Mouse (Mus musculus) MEL (cell line): ENCODE data around the gene Fam13c.

Experiments used
- CTCF ChIP-seq, 3 experiments: IDR thresholded peaks in 2 of 3; conservative IDR thresholded peaks in 1 of 3; 2 replicates each; pipeline ENCODE4 v1.5.1; 2011 to 2012; ENCODE audit warnings: low read length in 3 of 3, low read depth in 2 of 3, mild to moderate bottlenecking in 2 of 3, improper control_type of control experiment in 1 of 3, inconsistent platforms in 1 of 3, mixed read lengths in 1 of 3, moderate library complexity in 1 of 3; ENCODE audit not compliant: control insufficient read depth in 1 of 3, insufficient read depth in 1 of 3, poor library complexity in 1 of 3, severe bottlenecking in 1 of 3
- EP300 ChIP-seq, 2 experiments: IDR thresholded peaks; 2 replicates each; pipeline ENCODE4 v1.6.1; 2011; ENCODE audit warnings: improper control_type of control experiment in 2 of 2, low read length in 2 of 2, low read depth in 1 of 2, mild to moderate bottlenecking in 1 of 2
- ETS1 ChIP-seq: IDR thresholded peaks from 2 replicates; pipeline ENCODE4 v1.6.1; 2012; ENCODE audit warnings: low read depth, mild to moderate bottlenecking, inconsistent platforms, low read length, improper control_type of control experiment, moderate library complexity
- GATA1 ChIP-seq: IDR thresholded peaks from 2 replicates; pipeline ENCODE4 v1.6.1; 2011; ENCODE audit warnings: low read depth, low read length, improper control_type of control experiment
- JUND ChIP-seq: IDR thresholded peaks from 2 replicates; pipeline ENCODE4 v1.6.1; 2011; ENCODE audit warnings: low read depth, mild to moderate bottlenecking, improper control_type of control experiment, low read length
- POLR2A ChIP-seq, 2 experiments: IDR thresholded peaks; 2 replicates each; pipeline ENCODE4 v1.6.1; 2011 to 2012; ENCODE audit warnings: low read length in 2 of 2, mild to moderate bottlenecking in 2 of 2, control low read depth in 1 of 2, improper control_type of control experiment in 1 of 2, low read depth in 1 of 2, moderate library complexity in 1 of 2; ENCODE audit not compliant: control insufficient read depth in 1 of 2, insufficient read depth in 1 of 2, poor library complexity in 1 of 2
- POLR2AphosphoS5 ChIP-seq: IDR thresholded peaks from 2 replicates; pipeline ENCODE4 v1.6.1; 2012; ENCODE audit warnings: low read depth, borderline replicate concordance, mild to moderate bottlenecking, inconsistent platforms, low read length, moderate library complexity, mixed read lengths
- TCF12 ChIP-seq: IDR thresholded peaks from 2 replicates; pipeline ENCODE4 v1.6.1; 2014; ENCODE audit warnings: low read depth, mild to moderate bottlenecking, inconsistent platforms, low read length, improper control_type of control experiment, moderate library complexity
- UBTF ChIP-seq: IDR thresholded peaks from 2 replicates; pipeline ENCODE4 v1.6.1; 2012; ENCODE audit warnings: low read depth, mild to moderate bottlenecking, inconsistent platforms, low read length, improper control_type of control experiment, moderate library complexity, borderline replicate concordance; ENCODE audit not compliant: insufficient read depth
- USF2 ChIP-seq, 2 experiments: IDR thresholded peaks; 2 replicates each; pipeline ENCODE4 v1.6.1; 2011 to 2012; ENCODE audit warnings: improper control_type of control experiment in 2 of 2, low read length in 2 of 2, borderline replicate concordance in 1 of 2, inconsistent platforms in 1 of 2, low read depth in 1 of 2, mild to moderate bottlenecking in 1 of 2; ENCODE audit not compliant: insufficient read depth in 1 of 2
- ZNF384 ChIP-seq: IDR thresholded peaks from 2 replicates; pipeline ENCODE4 v1.6.1; 2012; ENCODE audit warnings: low read depth, mild to moderate bottlenecking, inconsistent platforms, low read length, improper control_type of control experiment

DNA sequence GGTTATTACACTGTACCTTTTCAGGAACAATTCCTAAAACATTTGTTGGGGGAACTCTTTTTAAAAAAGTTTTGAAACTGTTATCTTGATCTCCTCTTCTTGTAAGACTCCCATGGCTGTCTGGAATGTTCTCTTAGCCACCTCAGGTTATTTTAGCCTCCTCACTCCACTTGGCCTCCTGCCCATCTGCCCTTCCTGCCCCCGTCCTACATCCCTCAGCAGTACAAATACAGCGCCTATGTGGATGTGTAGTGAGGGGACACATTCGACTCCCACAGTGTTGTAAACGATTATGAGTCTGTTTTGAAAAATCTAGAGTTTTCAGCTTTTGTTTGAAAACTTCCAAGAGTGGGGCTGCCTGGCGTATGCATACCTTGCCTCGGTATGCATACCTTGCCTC is 43.5 kb downstream of the Fam13c start:
- TF ChIP-seq TCF12 (no peak), UBTF (no peak), POLR2AphosphoS5 (no peak), USF2 (IDR thresholded peaks at IDR 0.05; ENCODE audit: borderline replicate concordance in 1 of 2, insufficient read depth in 1 of 2, low read depth in 1 of 2, low read length in 2 of 2) (no peak), EP300 (IDR thresholded peaks at IDR 0.05; ENCODE audit: low read depth in 1 of 2, low read length in 2 of 2) (no peak), CTCF (IDR thresholded peaks at IDR 0.05 in 2 of 3, conservative IDR thresholded peaks at IDR 0.05 in 1 of 3; ENCODE audit: control insufficient read depth in 1 of 3, insufficient read depth in 1 of 3, low read depth in 2 of 3, low read length in 3 of 3, poor library complexity in 1 of 3, severe bottlenecking in 1 of 3) (no peak), POLR2A (IDR thresholded peaks at IDR 0.05; ENCODE audit: control insufficient read depth in 1 of 2, insufficient read depth in 1 of 2, low read depth in 1 of 2, low read length in 2 of 2, poor library complexity in 1 of 2) (no peak), GATA1 (no peak), JUND (no peak), ZNF384 (no peak), ETS1 (no peak)
